Mouse (Mus musculus) lung, postnatal 10 days (tissue): ENCODE measurements around the gene Tcf19.
"Not testable (repeated sequence)": the region's sequence is repeated elsewhere in the genome, so short reads cannot be mapped to it uniquely, and the experiment has no call there.

ENCODE experiments used
- DNase-seq: peaks from one replicate; pipeline ENCODE4 v3.0.0; 2021

The Tcf19 gene

DNA sequence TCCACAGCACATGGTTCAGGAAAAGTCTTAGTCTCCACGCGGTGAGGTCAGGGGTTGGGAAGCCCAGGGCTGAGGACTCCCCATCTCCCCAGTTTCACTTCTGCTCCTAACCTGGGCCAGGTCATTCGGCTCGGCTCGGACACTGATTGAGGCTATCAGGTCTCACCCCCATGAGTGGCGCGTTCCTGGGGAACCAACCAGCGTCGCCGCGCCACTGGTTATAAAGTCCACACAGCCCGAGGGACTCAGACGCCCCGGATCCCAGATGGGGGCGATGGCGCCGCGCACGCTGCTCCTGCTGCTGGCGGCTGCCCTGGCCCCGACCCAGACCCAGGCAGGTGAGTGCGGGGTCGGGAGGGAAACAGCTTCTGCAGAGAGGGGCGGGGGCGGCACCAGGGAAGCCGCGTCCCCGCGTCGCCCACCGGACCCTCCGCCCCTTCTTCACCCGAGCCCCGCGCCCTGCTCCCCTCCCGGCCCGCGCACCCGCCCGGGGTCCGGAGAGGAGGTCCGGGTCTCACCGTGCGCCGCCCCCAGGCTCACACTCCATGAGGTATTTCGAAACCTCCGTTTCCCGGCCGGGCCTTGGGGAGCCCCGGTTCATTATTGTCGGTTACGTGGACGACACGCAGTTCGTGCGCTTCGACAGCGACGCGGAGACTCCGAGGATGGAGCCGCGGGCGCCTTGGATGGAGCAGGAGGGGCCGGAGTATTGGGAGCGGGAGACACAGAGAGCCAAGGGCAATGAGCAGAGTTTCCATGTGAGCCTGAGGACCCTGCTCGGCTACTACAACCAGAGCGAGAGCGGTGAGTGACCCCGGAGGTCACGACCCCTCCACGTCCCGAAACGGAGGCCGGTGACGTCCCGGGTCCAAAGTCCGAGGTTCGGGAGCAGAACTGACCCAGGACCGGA is 46.5 kb downstream of the Tcf19 start, which contains the start of gene H2-Q10:
TSS of gene H2-Q10 (plus strand) at position 248 of the 910 bp plus-strand sequence.
- DNase-seq, result no peak

DNA sequence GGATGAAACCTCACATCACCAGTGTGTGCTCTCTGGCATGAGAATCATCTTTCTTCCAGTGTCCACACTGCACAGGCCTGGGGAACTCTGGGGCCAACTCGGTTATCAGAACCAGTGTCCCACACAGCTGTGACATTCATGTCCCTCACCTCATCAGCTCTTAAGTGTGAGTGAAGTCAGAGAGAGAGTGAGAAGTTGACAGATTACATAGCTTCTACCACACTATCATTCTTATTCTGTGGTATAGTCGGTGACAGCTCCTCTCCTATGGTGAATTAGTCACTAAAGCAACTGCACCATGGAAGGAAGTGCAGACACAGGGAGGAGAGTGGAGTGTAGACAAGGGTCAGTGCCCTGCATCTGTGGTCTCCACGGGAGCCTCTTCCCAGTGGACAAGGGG is 47.7 kb downstream of the Tcf19 start:
- not testable (repeated sequence) for DNase-seq

- not testable (repeated sequence) for DNase-seq
Observed at GRCm38 (mm10) chr17:35465651-35466050, 51.0 kb downstream of the Tcf19 start.
